Mouse (Mus musculus) ES-E14 (cell line): ENCODE data around the gene Zfp955a. TPM values are rescaled to one million over a fixed set of nuclear protein-coding genes. Genes with fewer than 3 reads are reported as not detected.
"Not testable (repeated sequence)": the region's sequence is repeated elsewhere in the genome, so short reads cannot be mapped to it uniquely, and the experiment has no call there.

Source experiments
- DNase-seq: peaks from one replicate; pipeline ENCODE4 v3.0.0-alpha.2; 2013; ENCODE audit warnings: low read depth, low spot score
- H3K27ac ChIP-seq: 2 replicates; pipeline ENCODE4 v1.5.1; 2012; ENCODE audit warnings: low read depth, mild to moderate bottlenecking, low read length, moderate library complexity, mixed read lengths; ENCODE audit not compliant: poor library complexity, insufficient read depth, severe bottlenecking
- H3K36me3 ChIP-seq: 2 replicates; pipeline ENCODE4 v1.6.1; 2012; ENCODE audit warnings: mild to moderate bottlenecking, low read length, moderate library complexity, mixed read lengths; ENCODE audit not compliant: control insufficient read depth, poor library complexity, insufficient read depth, severe bottlenecking
- H3K4me1 ChIP-seq, 2 experiments: fragments of 150-350 bp in 1 of 2; sonication (generic) in 1 of 2; 2 replicates each; pipeline ENCODE4 v1.6.1; 2012; ENCODE audit warnings: low read length in 2 of 2, mild to moderate bottlenecking in 1 of 2, mixed read lengths in 1 of 2; ENCODE audit not compliant: control insufficient read depth in 2 of 2, insufficient read depth in 2 of 2, poor library complexity in 1 of 2
- H3K4me3 ChIP-seq, 2 experiments: fragments of 150-350 bp in 1 of 2; sonication (generic) in 1 of 2; 2 replicates each; pipeline ENCODE4 v1.5.1; 2012; ENCODE audit warnings: low read length in 2 of 2, low read depth in 1 of 2, mild to moderate bottlenecking in 1 of 2, mixed read lengths in 1 of 2; ENCODE audit not compliant: insufficient read depth in 1 of 2, poor library complexity in 1 of 2, severe bottlenecking in 1 of 2
- H3K9ac ChIP-seq: 2 replicates; pipeline ENCODE4 v1.6.1; 2012; ENCODE audit warnings: low read depth, mild to moderate bottlenecking, low read length, mixed read lengths; ENCODE audit not compliant: poor library complexity, insufficient read depth, severe bottlenecking
- H3K9me3 ChIP-seq: fragments of 150-350 bp; sonication (generic); 2 replicates; pipeline ENCODE4 v1.6.1; 2012; ENCODE audit warnings: low read depth, mild to moderate bottlenecking, low read length; ENCODE audit not compliant: control insufficient read depth, insufficient read depth
- CHD2 ChIP-seq: IDR thresholded peaks from 2 replicates; pipeline ENCODE4 v1.6.1; 2014; ENCODE audit warnings: mild to moderate bottlenecking, low read depth, low read length, inconsistent platforms
- HCFC1 ChIP-seq: IDR thresholded peaks from 2 replicates; pipeline ENCODE4 v1.6.1; 2012; ENCODE audit warnings: low read length, inconsistent platforms, borderline replicate concordance; ENCODE audit not compliant: insufficient read depth
- MAFK ChIP-seq: IDR thresholded peaks from 2 replicates; pipeline ENCODE4 v1.6.1; 2014; ENCODE audit warnings: mild to moderate bottlenecking, low read depth, low read length, inconsistent platforms; ENCODE audit not compliant: insufficient read depth
- ZC3H11A ChIP-seq: IDR thresholded peaks from 2 replicates; pipeline ENCODE4 v1.6.1; 2012; ENCODE audit warnings: low read depth, mild to moderate bottlenecking, inconsistent platforms, low read length, borderline replicate concordance
- ZNF384 ChIP-seq: IDR thresholded peaks from 2 replicates; pipeline ENCODE4 v1.6.1; 2012; ENCODE audit warnings: low read depth, low read length, inconsistent platforms
- in situ Hi-C, 2 experiments: fragments of 600-800 bp; cut with MboI; formaldehyde crosslinking; loops; one replicate each; pipeline ENCODE4 v1.15.1; 2025; ENCODE audit warnings: low sequenced_read_pairs in 2 of 2, inconsistent platforms in 1 of 2; ENCODE audit not compliant: unreplicated experiment in 2 of 2
- total RNA-seq: library from RNA; depleted of rRNA; stranded (reverse); fragments of 300-350 nt; gene quantifications from 2 replicates; pipeline ENCODE4 v1.2.3, GENCODE M21; 2012; rRNA removed

The Zfp955a gene
- total RNA-seq, 1 experiment: 14.5 TPM

DNA sequence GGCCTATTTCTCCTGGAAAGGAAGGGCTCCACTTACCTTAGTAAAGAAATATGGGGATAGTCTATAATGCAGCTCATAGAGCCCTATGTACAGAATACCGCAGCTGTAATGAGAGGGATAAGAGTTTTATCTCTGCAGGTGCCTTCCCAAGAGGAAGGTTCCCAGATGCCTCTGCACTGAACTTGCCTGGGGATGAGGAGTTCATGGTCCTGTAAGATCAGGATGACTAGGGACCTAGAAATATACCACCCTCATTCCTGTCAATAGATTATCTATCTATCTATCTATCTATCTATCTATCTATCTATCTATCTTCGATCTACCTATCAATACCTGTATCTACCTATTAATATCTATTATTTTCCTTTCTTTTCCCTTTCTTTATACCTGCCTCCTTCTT, 33.4 kb downstream of the Zfp955a start, which contains the start of gene Olfr1564:
Gene Olfr1564, minus strand, starts transcription at position 101 of the 400 bp plus-strand sequence.
- TF ChIP-seq ZC3H11A: no peak
- no peak for TF ChIP-seq ZNF384
- no peak for TF ChIP-seq HCFC1
- TF ChIP-seq CHD2: no peak
- no peak for TF ChIP-seq MAFK
- DNase-seq: no peak
- no peak within 1 kb of the TSS for H3K27ac ChIP-seq
- no peak within 1 kb of the TSS for H3K4me3 ChIP-seq
- in situ Hi-C loops: no loop called here
- no peaks in the 10 kb centered on the region for H3K9me3 ChIP-seq
- H3K36me3 ChIP-seq: no peaks in the 10 kb centered on the region
- no peak within 1 kb of the TSS for H3K9ac ChIP-seq
- no peaks in the 10 kb centered on the region for H3K4me1 ChIP-seq

GRCm38 (mm10) chr17:33191002-33191401, 63.9 kb downstream of the Zfp955a start, which contains the start of gene Olfr239:
Gene Olfr239 (plus strand): TSS chr17:33191302.
- H3K4me1 ChIP-seq, H3K9ac ChIP-seq, H3K27ac ChIP-seq, DNase-seq, H3K9me3 ChIP-seq, H3K4me3 ChIP-seq, H3K36me3 ChIP-seq, in situ Hi-C loops: not testable (repeated sequence)

Other genes with a start within 250 kb of the Zfp955a start
- gene Zfp763, start 221.7 kb downstream of the Zfp955a start, total RNA-seq: 4.6 and 4.9 TPM in 2 replicates
- gene 4921501E09Rik, start 187.1 kb downstream of the Zfp955a start, total RNA-seq: not detected in 2 replicates
- gene Zfp563, start 165.8 kb downstream of the Zfp955a start, total RNA-seq: 3.1 and 4.0 TPM in 2 replicates
- 0.22 and 0.26 TPM in 2 replicates for gene Morc2b, start 115.5 kb downstream of the Zfp955a start, total RNA-seq
- gene Olfr55, start 86.7 kb downstream of the Zfp955a start, total RNA-seq: not detected in 2 replicates
- not detected in 2 replicates for gene Olfr239, start 63.8 kb downstream of the Zfp955a start, total RNA-seq
- 0.18 and 0.21 TPM in 2 replicates for gene Olfr1564, start 33.5 kb downstream of the Zfp955a start, total RNA-seq
- not detected in 2 replicates for gene Olfr63, start 9.5 kb upstream of the Zfp955a start, total RNA-seq
- gene Zfp955b, start 34.4 kb upstream of the Zfp955a start, total RNA-seq: 21.5 and 23.0 TPM in 2 replicates
- 7.1 and 7.3 TPM in 2 replicates for gene Zfp81, start 103.7 kb upstream of the Zfp955a start, total RNA-seq
- gene Zfp101, start 139.5 kb upstream of the Zfp955a start, total RNA-seq: 10.5 and 11.9 TPM in 2 replicates
- not detected in 2 replicates for gene Actl9, start 177.8 kb upstream of the Zfp955a start, total RNA-seq